Mouse (Mus musculus): ENCODE measurements at regions not wholly inside any gene's neighbourhood (a gene's known extent, or its start where the extent isn't known, plus 50 kb on each side); places are given as distances from the start of the nearest gene placed in this dataset.
"Not testable (repeated sequence)": the region's sequence is repeated elsewhere in the genome, so short reads cannot be mapped to it uniquely, and the experiment has no call there.

GRCm38 (mm10) chr8:93443631-93444030, 64.1 kb upstream of the Ces1h start:
- TF ChIP-seq POLR2A (IDR thresholded peaks at IDR 0.05; ENCODE audit: control insufficient read depth, low read depth, low read length); CTCF (IDR thresholded peaks at IDR 0.05; ENCODE audit: control insufficient read depth, insufficient read depth, insufficient replicate concordance, low read depth, low read length): not testable (repeated sequence)
